Mouse (Mus musculus) stomach, embryonic 16.5 days (tissue): ENCODE data around the gene B430218F22Rik. TPM values are rescaled to one million over a fixed set of nuclear protein-coding genes. Genes with fewer than 3 reads are reported as not detected.

Experiments
- ATAC-seq: fragments of 200-750 bp; cut with Nextera tagmentation; 2 replicates; pipeline ENCODE4 v1.8.0; 2017; ENCODE audit warnings: moderate number of reproducible peaks, moderate TSS enrichment; ENCODE audit not compliant: insufficient read depth, low FRiP score
- H3K27ac ChIP-seq: fragments of 300-500 bp; sonication (generic); 2 replicates; pipeline ENCODE4 v1.5.1; 2014; ENCODE audit warnings: low read length
- H3K27me3 ChIP-seq: fragments of 300-500 bp; sonication (generic); 2 replicates; pipeline ENCODE4 v1.6.1; 2014; ENCODE audit warnings: low read length, control low read depth, mixed read lengths; ENCODE audit not compliant: control insufficient read depth, insufficient read depth
- H3K36me3 ChIP-seq: fragments of 300-500 bp; sonication (generic); 2 replicates; pipeline ENCODE4 v1.6.1; 2014; ENCODE audit warnings: low read length; ENCODE audit not compliant: control insufficient read depth, insufficient read depth
- H3K4me1 ChIP-seq: fragments of 300-500 bp; sonication (generic); 2 replicates; pipeline ENCODE4 v1.6.1; 2014; ENCODE audit warnings: low read length, control low read depth, mixed read lengths; ENCODE audit not compliant: control insufficient read depth, insufficient read depth
- H3K4me2 ChIP-seq: fragments of 300-500 bp; sonication (generic); 2 replicates; pipeline ENCODE4 v1.6.1; 2014; ENCODE audit warnings: low read depth, low read length, mixed read lengths
- H3K4me3 ChIP-seq: fragments of 300-500 bp; sonication (generic); replicated peaks from 2 replicates; pipeline ENCODE4 v1.5.1; 2014; ENCODE audit warnings: mild to moderate bottlenecking, low read length
- H3K9ac ChIP-seq: fragments of 300-500 bp; sonication (generic); 2 replicates; pipeline ENCODE4 v1.6.1; 2014; ENCODE audit warnings: low read length
- H3K9me3 ChIP-seq: fragments of 300-500 bp; sonication (generic); replicated peaks from 2 replicates; pipeline ENCODE4 v1.6.1; 2016; ENCODE audit warnings: low read length, control low read depth; ENCODE audit not compliant: control insufficient read depth
- WGBS: fragments of 180-500 bp; shearing (Covaris S2); extraction: QIAGEN DNeasy Blood & Tissue Kit; methylation state at CpG from one replicate; pipeline ENCODE4 v1.1.7; 2014; 5-methylcytosine and 5-hydroxymethylcytosine counted together
- polyA plus RNA-seq: library from polyadenylated mRNA; unstranded; fragments of >200 nt; fragmentation: Nextera tagmentation; extraction: Ambion mirVana; gene quantifications from 2 replicates; pipeline ENCODE4 v1.2.1, GENCODE M21; 2015

B430218F22Rik gene
- polyA plus RNA-seq, 1 experiment from 2014 or later, result 0.53 TPM

- no peak overlapping the region for H3K4me2 ChIP-seq
- no peak for ATAC-seq
- no peak overlapping the region for H3K4me3 ChIP-seq
- H3K4me1 ChIP-seq, result no peaks in the 10 kb centered on the region
- no peak overlapping the region for H3K9ac ChIP-seq
- 82% methylated on average over 3 of the region's 3 CpGs for WGBS
- H3K27ac ChIP-seq, result no peak overlapping the region
- H3K36me3 ChIP-seq, result no peaks in the 10 kb centered on the region
- H3K27me3 ChIP-seq, result no peaks in the 10 kb centered on the region
- H3K9me3 ChIP-seq, result no peaks in the 10 kb centered on the region
Observed at GRCm38 (mm10) chr13:118395803-118396202, 9.4 kb downstream of the B430218F22Rik start.

- ATAC-seq, result no peak
- H3K4me3 ChIP-seq, result no peak overlapping the region
- 72% methylated on average over 6 of the region's 6 CpGs for WGBS
- no peaks in the 10 kb centered on the region for H3K9me3 ChIP-seq
- H3K27me3 ChIP-seq, result no peaks in the 10 kb centered on the region
- H3K27ac ChIP-seq, result no peak overlapping the region
- H3K4me1 ChIP-seq, result no peaks in the 10 kb centered on the region
- H3K36me3 ChIP-seq, result no peaks in the 10 kb centered on the region
- no peak overlapping the region for H3K4me2 ChIP-seq
- no peak overlapping the region for H3K9ac ChIP-seq
Observed at GRCm38 (mm10) chr13:118400340-118400739, 13.9 kb downstream of the B430218F22Rik start.

- H3K4me2 ChIP-seq, result no peak overlapping the region
- ATAC-seq, result no peak
- no peaks in the 10 kb centered on the region for H3K9me3 ChIP-seq
- no peaks in the 10 kb centered on the region for H3K36me3 ChIP-seq
- no peak overlapping the region for H3K4me3 ChIP-seq
- H3K4me1 ChIP-seq, result no peaks in the 10 kb centered on the region
- no peak overlapping the region for H3K9ac ChIP-seq
- no peaks in the 10 kb centered on the region for H3K27me3 ChIP-seq
- H3K27ac ChIP-seq, result no peak overlapping the region
Observed at GRCm38 (mm10) chr13:118403544-118403943, 17.1 kb downstream of the B430218F22Rik start.

GRCm38 (mm10) chr13:118411297-118411992 lies 25.0 kb downstream of the B430218F22Rik start:
- Histone ChIP-seq H3K27me3 (no peaks in the 10 kb centered on the region), H3K9me3 (no peaks in the 10 kb centered on the region), H3K9ac (no peak overlapping the region), H3K27ac (no peak overlapping the region), H3K4me3 (no peak overlapping the region), H3K4me2 (no peak overlapping the region), H3K4me1 (no peaks in the 10 kb centered on the region), H3K36me3 (no peaks in the 10 kb centered on the region)
- 0 out of 2 replicates have a peak, but pooled peaks have one; percentile 29 for ATAC-seq
- 54% methylated on average over 6 of the region's 6 CpGs for WGBS

- no peak overlapping the region for H3K9ac ChIP-seq
- 40% methylated on average over 4 of the region's 4 CpGs for WGBS
- no peak overlapping the region for H3K4me2 ChIP-seq
- H3K9me3 ChIP-seq, result no peaks in the 10 kb centered on the region
- no peak overlapping the region for H3K27ac ChIP-seq
- H3K4me3 ChIP-seq, result no peak overlapping the region
- ATAC-seq, result no peak
- H3K4me1 ChIP-seq, result no peaks in the 10 kb centered on the region
- H3K36me3 ChIP-seq, result no peaks in the 10 kb centered on the region
- no peaks in the 10 kb centered on the region for H3K27me3 ChIP-seq
Observed at GRCm38 (mm10) chr13:118418163-118418562, 31.7 kb downstream of the B430218F22Rik start.

GRCm38 (mm10) chr13:118420408-118420807 lies 34.0 kb downstream of the B430218F22Rik start:
- Histone ChIP-seq H3K9ac (no peak overlapping the region), H3K4me3 (no peak overlapping the region), H3K4me2 (no peak overlapping the region), H3K36me3 (no peaks in the 10 kb centered on the region), H3K4me1 (no peaks in the 10 kb centered on the region), H3K27ac (no peak overlapping the region), H3K27me3 (no peaks in the 10 kb centered on the region), H3K9me3 (no peaks in the 10 kb centered on the region)
- WGBS, result 69% methylated on average over 1 of the region's 1 CpGs
- ATAC-seq, result no peak

- Histone ChIP-seq H3K36me3 (no peaks in the 10 kb centered on the region), H3K9ac (no peak overlapping the region), H3K4me3 (no peak overlapping the region), H3K4me1 (no peaks in the 10 kb centered on the region), H3K27ac (no peak overlapping the region), H3K4me2 (no peak overlapping the region), H3K9me3 (no peaks in the 10 kb centered on the region), H3K27me3 (no peaks in the 10 kb centered on the region)
- WGBS, result 55% methylated on average over 1 of the region's 1 CpGs
- no peak for ATAC-seq
Observed at GRCm38 (mm10) chr13:118420847-118421246, 34.4 kb downstream of the B430218F22Rik start.

Other genes with a start within 250 kb of the B430218F22Rik start
- gene Mrps30, start 622 bp downstream of the B430218F22Rik start, polyA plus RNA-seq, result 20.4 and 21.6 TPM in 2 replicates